Mouse (Mus musculus) kidney, postnatal 14 days (tissue): ENCODE data around the gene Abca13.
A peak's percentile ranks its signal among the peaks of the same experiment; 100 is the strongest.
"Not testable (repeated sequence)": the region's sequence is repeated elsewhere in the genome, so short reads cannot be mapped to it uniquely, and the experiment has no call there.

Experiments
- DNase-seq: peaks from one replicate; pipeline ENCODE4 v3.0.0; 2022; ENCODE audit warnings: mixed read lengths

Gene Abca13

DNA sequence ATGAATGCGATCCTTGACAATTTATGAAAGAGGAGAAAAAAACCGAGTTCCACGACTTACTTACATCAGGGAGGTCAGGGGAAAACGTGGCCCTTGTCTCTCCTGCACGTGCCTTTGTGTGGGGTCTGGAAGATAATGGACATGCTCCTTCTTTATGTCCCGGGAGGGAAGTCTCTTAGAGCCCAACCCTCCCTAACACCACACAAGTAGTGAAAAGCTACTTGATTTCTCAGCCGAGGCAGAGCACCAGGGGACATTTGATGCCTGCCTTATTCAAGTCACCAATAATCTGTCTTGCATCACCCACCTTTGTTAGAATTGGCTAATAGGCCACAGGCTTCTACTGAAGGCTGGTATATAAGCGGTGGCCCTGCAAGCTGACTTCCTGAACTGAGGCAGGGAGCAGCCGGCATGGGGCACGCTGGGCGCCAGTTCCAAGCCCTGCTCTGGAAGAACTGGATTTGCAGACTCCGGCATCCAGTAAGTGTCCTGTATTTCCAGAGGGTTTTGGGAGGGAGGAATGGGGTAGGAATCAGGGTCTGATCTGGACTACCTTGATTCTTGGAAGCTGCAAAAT is at the start of gene Abca13:
TSS of gene Abca13 (plus strand) at position 388 of the 577 bp plus-strand sequence.
- peak; percentile 44 for DNase-seq

DNA sequence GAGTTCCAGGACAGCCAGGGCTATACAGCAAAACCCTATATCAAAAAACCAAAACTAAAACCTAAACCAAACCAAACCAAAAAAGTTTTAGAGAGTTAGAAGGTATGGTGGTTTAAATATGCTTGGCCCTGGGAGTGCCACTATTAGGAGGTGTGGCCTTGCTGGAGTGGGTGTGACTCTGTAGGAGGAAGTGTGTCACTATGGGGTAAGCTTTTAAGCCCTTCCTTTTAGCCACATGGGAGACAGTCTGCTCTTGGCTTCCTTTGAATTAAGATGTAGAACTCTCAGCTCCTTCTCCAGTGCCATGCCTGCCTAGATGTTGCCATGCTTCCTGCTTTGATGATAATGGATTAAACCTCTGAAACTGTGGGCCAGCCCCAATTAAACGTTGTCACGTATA is 46.6 kb upstream of the Abca13 start:
- DNase-seq, result no peak

DNA sequence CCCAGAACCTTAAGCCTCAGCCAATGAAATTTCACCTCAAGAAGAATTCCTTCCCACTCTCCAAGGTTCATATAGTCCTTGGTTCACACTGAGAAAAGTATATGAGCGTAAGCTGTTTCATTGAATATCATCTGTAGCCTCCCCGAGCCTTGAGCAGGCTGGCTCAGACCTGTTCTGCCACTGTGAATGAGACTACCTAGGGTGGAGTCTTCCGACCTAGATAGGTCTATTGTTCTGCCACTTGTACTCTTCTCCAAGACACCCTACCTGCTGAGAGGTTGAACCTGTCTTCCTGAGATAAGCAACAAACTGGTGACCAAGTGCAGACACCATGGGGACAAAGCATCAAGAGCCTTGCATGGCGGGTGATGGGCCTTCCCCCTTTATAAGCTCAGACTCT is 45.6 kb upstream of the Abca13 start:
- no peak for DNase-seq

DNA sequence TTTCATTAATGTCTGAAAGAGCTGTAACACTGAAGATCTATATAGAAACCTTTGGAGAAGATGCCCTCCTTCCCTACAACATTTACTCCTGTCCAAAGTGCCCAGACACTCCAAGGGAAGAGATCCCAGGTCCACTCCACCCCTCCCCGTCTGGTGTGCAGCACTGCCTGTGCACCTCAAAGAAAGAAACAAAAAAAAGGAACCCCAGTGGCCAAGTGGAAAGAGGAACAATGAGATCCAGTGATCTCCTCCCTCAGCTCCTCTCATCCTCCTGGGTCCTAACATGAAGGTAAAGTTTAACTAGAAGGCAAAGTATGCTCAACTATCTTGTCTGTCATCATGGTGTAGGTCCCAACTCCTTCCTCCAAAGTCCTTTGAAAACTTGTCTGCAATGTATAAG is 45.1 kb upstream of the Abca13 start:
- DNase-seq, result no peak

DNA sequence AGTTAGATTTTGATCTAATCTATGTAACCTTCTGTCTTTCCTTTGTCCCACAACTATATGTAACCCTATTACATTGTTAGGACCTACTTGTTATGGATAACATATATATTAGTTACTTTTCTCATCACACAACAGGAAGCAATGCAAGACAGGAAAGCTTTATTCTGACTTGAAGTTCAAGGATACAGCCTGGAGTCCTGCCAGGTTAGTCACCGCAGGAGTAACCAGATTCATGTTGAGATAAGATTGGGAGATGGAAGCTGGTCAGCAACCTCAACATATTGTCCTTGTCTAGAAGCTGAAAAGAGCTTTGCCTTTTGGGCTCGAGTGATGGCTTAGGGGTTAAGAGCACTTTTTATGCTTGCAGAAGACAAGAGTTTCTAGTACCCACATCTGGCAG is 43.5 kb upstream of the Abca13 start:
- no peak for DNase-seq

DNA sequence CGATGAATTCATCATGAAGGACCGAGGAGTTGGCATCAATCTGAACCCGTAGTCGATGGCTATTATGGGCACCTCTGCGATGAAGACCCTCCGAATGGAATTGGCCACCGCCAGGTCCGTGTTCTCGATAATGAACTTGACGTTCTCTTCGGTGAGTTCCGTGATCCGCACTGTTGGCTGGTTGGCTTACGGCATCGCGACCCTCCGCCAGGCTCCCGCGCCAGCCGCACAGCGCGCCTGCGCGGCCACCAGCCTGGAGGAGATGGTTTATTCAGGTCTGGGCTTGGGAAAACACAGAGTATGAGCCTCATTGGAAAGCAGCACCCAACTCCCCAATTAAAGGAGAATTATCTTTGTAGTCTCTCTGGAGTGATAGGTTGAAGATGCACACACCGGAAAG is 41.3 kb upstream of the Abca13 start:
- DNase-seq, result not testable (repeated sequence)

DNA sequence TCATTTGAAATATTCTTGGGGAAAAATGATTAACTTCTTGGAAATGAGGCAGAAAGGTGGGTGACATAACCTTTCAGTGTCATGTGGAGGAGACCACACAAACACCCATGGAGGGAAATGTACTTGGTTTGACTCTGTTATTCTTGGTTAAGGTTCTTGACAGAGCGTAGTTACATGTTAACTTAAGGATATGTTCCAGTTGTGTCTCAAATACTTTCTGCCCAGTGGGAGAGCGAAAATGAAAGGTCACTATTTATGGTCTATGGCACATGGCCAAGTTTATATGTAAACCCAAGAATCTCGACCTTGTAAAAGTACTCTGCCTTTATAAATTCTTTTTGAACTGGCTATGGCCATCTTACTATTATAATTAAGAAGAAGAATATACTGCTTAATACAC is 31.8 kb upstream of the Abca13 start:
- DNase-seq, result peak; percentile 80

DNA sequence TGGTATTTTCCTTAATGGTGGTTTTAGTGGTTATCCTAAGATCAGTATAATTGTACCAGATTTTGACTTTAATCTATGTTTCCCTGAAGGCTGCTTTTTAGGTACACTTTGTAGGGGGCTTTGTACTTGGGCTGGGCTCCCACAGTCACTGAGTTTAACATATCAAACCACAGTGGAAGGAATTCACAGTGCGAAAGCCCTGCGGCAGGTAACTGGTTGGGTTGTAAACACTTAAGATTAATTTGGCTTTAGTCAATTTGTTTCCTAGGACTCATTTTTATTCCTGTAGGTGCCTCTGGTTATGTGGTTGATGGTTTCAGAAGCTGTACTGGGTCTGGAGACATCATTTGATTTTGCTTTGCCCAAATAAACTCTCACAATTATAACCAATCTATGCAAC is 24.4 kb upstream of the Abca13 start:
- DNase-seq, result peak; percentile 45

DNA sequence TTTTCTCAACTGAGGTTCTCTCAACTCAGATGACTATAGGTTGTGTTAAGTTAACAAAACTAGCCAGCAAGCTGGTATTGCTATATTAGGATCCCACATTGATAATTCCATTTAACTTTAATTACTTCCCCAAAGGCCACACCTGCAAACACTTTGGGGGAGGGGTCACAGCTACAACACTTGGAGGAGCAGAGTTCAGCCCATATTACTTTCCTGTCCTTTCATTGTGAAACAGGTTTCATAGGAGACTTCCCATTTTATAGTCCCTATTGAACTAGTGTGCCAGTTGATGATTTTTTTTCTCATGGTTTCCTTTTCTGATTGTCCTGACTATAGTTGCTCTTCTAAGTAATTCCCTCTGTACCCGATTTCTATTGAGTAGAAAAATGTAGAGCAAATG is 10.3 kb upstream of the Abca13 start:
- DNase-seq, result no peak

DNA sequence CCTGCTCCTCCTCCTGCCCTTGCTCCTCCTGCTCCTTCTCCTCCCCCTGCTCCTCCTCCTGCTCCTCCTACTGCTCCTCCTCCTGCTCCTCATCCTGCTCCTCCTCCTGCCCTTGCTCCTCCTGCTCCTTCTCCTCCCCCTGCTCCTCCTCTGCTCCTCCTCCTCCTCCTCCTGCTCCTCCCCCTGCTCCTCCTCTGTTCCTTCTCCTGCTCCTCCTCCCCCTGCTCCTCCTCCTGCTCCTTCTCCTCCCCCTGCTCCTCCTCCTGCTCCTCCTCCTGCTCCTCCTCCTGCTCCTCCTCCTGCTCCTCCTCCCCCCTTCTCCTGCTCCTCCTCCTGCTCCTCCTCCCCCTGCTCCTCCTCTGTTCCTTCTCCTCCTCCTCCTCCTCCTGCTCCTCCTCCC is 2.3 kb upstream of the Abca13 start:
- not testable (repeated sequence) for DNase-seq

DNA sequence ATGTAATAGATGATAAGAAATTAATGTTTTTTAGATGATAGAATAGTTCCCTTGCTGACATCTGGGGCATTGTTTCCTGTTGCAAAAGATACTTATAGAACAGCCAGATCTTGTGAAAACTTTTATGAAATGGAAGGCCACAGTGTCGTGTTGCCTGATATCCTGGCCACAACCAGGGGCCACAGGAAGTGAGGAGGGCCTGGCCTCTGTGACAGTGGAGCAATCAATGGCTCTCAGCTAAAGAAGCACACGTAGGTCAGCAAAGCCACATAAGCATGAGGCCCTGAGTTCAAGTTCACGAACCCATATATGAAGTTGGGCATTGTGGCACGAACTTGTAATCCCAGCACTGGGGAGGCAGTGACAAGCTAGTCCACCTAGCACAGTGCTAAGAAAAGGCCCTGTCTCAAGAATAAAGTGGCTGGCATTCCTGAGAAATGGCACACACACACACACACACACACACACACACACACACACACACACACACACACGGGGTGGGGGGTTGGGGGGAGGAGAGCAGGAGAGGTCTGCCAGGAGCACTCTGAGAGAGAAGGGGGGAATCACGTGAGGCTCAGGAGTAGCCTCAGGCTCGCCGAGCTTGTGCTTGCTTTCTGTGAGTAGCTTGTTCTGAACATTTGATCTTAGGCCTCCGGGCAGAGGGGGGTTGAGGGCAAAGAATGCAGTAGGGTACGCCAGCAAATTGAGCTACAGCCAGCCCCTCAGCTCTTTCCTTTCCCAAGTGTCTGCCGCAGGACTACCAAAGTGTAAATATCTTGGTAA is 779 bp upstream of the Abca13 start:
- DNase-seq, result peak; percentile 84

DNA sequence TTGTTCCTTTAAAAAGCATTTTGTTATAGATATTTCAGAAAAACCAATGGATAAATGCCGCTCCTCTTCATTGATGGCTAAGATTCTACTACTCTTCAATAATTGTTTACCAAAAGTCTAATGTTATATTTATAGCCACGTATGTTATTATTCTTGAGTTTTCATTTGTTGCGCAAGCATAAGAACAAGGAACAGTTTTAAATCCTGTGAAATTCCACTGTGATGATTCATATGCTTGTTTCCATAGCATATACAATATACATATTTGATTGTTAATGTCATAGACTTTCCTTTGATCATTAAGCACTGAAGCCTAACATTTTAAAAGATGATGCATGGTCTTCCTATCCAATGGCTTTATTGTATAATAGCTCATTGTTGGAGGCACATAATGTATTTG is 3.1 kb downstream of the Abca13 start:
- DNase-seq, result no peak

DNA sequence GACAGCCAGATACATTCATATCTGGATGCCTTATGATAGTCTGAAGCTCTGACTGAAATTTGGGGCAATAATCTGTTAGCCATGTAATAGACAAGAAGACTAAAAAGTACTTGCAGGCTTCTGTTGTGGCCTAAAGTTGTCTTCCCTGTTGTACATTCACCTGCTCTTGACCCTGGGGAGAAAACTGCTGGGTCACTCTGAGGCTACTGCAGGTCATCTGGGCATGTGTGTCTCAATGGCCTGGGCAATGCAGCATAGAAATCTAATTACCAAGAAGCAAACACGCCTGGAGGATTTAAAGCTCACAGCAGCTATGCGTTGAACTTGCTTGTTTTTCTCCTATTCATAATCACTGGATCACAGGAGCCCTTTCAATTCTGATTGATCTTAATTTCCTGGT is 8.1 kb downstream of the Abca13 start:
- no peak for DNase-seq

DNA sequence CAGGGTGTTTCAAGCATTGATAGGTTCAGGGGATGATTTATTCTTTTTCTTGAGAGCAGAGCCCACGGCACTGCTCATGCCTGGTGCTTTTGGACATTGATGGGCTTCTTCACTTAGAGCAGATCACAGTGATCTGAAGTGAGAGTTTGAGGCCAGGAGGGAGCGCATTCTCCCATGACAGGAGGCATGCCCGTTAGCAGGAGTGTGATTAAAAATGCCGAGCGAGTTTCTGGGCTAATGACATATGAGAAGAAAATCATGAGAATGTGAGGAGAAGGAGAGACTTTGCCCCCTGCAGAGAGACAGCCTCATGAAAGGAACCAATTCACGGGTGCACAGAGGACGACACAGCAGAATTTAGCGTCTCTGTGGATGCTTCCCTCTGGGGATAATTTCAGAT is 19.0 kb downstream of the Abca13 start:
- DNase-seq, result no peak

DNA sequence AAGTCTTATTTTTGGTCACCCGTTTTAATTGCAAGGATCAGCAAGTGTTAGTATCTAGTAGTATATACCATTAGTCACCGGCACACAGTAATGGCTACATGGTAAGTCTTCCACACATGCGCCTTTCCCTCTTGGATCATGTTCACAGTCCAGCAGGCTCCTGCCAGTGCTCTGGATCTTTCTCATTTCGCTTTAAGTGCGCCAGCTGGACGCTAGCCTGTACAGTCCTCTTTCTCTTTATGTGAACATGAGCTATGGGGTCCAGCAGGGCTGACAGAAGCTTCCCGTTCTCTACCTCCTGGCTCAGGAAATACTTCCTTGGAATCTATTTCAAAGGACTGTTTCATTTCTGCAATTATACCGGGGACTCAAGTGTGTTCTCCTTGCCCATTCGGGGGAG is 21.8 kb downstream of the Abca13 start:
- DNase-seq, result no peak

DNA sequence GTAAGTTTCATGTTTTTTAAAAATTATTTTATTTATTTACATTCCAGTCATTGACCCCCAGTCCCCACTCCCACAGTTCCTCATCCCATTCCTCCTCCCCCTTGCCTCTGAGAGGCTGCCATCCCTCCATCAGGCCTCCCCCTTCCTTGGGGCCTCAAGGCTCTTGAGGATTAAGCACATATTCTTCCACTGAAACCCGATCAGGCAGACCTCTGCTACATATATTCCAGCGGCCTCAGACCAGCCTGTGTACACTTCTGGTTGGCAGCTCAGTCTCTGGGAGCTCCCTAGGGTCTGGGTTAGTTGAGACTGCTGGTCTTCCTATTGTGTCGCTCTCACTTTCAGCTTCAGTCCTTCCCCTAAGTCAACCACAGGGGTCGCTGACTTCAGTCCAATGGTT is 24.5 kb downstream of the Abca13 start:
- DNase-seq, result no peak

DNA sequence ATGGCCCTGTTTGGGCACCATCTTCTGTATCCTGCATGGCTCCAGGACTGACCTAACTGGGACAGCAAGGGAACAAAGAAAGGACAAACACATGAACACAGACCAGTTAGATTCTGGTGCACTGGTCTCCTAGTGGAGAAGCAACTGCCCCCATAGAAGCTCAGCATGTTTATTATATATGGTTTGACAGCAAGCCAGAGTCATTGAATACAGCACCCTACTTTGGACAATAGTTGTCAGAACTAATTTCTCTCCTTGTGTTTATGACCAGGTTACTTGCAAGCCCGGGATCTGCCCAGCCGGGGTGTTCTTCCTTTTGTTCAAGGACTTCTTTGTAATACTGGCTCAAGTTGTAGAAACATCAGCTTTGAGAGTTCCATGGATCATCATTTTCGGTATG is 28.8 kb downstream of the Abca13 start:
- DNase-seq, result no peak

DNA sequence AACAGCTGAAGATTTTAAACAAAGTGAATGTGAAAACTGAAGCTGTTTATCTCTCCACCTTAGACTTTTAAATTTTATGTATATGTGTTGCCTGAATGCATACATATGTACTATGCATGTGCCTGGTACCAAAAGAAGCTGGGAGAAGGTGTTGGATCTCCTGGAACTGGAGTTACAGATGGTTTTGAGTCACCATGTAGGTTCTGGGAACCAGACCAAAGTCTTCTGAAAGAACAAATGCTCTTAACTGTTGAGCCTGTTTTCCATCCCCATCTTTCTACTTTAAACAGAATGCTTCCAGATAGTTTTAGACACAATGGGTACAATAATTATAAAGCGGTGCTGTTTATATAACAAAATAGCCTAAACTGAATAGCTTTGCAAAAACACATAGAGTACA is 29.9 kb downstream of the Abca13 start:
- DNase-seq, result no peak

DNA sequence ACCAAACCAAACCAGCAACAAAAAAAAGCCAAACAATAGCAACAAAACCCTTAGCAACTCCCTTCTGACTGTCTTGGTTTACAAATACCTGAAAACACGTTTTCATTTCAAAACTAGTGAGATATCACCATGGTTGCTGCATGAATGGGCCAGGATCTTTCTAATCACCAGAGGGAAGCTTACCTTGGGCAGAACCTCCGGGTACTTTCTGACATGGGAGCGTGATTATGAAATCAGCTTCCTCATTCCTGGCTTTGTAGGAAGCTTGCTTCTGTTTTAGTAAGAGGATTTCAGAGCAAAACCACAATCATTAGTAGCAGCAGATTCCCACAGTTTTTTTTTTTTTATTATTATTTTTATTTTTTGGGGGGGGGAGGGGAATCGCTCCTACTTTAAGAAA is 34.7 kb downstream of the Abca13 start:
- DNase-seq, result no peak

DNA sequence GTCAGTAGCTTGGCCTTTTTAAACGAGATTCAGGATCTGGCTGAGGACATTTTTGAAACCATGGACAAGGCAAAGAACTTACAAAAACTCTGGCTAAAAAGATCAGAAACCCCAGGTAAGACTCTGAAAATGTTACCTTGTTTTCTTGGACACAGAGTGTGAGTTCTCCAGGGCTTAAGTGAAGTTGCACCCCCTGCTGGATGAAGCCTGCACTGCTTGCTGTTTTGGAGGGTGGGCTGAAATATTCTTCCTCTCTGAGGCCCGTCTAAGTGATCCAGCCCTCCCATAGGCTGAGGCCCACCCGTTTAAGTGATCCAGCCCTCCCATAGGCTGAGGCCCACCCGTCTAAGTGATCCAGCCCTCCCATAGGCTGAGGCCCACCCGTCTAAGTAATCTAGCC is 57.9 kb downstream of the Abca13 start:
- not testable (repeated sequence) for DNase-seq

DNA sequence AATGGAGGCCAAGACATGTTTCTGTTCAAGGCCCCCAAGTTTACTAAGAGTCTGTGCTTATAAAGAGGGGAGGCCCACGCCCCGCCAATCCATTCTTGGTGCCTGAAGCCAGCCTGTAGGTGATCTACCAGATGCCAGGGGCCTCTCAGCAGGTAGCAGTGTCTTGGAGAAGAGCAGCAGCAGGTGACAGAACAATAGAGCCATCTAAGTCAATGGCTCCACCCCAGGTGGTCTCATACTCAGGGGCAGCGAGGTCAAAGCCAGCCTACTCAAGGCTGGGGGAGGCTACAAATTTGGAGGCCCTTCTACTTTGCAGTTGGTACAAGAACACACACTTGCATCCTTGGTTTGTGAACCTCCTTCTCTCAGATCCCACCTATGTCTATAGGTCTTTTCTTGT is 71.3 kb downstream of the Abca13 start:
- not testable (repeated sequence) for DNase-seq

DNA sequence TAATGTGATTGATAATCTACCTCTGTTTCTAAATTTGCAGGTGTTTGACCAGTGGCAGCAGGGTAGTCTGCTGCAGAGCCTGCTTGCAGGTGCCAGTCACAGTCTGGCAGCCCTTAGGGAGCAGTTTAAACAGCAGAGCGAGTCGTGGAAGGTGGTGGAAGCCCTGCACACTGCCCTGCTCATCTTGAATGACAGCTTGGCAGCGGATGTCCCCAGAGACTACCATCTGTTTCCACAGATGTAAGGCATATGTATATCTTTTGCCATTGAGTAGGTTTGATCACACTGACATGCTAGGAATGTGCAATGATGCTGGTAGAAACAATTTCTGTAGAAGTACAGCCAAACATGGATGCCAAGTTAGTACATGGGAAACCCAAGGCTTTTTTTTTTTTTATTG is 77.3 kb downstream of the Abca13 start:
- DNase-seq, result no peak

DNA sequence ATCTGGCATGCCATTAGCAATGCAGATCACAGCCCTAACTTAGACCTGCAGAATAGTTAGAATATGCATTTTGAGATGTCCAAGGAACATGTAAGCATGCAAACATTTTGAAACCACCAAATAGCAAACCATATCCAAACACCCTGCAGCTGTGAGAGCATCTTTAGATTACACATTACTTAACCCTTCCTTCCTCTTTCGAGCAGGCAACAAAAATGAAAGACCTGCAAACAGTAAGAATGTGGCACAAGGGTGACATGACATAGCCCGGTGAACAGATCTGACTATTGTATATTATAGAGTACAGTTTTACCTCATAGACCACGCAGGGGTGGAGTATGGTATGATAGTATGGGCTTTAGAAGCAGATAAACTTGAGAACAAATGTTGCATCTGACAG is 93.5 kb downstream of the Abca13 start:
- DNase-seq, result no peak

DNA sequence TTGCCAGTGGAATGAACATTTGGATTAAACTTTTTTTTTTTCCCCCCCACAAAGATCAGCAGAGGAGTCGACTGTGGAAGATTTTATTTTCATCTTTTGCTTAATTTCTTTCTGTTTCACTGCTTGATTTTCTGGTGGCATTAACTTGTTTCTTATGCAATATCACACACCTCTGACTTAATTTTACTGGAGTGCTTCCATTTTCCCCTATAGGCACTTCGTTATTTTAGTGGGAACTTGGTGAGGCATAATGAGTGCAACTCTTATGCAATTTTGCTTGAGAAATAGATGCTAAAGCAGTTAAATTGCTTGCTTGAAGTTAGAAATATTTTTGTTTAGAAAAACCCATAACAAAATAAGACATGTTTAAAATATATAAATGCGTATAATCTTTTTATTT is 94.0 kb downstream of the Abca13 start:
- no peak for DNase-seq

DNA sequence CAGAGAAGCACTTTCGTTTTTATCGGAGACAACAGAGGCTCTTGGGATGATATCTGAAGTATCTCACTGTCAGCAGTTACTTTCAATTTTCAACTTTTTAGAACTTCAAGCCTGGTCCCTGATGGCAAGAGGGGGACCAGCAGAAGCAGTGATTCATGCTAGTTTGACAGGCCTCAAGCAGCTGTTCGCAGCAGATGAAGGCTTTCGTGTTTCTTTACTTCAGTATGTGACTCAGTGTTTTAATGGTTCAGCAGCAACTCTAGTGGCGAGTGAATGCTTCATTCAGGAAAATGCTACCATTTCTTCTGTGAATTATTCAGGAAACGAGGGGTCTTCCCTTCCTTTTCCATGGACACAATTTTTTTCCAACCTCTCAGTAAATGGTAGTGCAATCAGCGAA is 99.4 kb downstream of the Abca13 start:
- DNase-seq, result no peak
